Mouse (Mus musculus) A20 (cell line): ENCODE data around the gene Mss51.

Source experiments
- DNase-seq: peaks from one replicate; pipeline ENCODE4 v3.0.0-alpha.2; 2011; ENCODE audit warnings: low read depth, low spot score

Gene Mss51

GRCm38 (mm10) chr14:20496603-20497002 lies at the start of gene Mss51:
Mss51 (minus strand) TSS chr14:20496901.
- DNase-seq, result no peak

GRCm38 (mm10) chr14:20546415-20546814 lies 49.7 kb upstream of the Mss51 start, which contains the start of gene Ppp3cb:
Ppp3cb (minus strand) TSS chr14:20546573.
- DNase-seq, result peak; percentile 93

DNA sequence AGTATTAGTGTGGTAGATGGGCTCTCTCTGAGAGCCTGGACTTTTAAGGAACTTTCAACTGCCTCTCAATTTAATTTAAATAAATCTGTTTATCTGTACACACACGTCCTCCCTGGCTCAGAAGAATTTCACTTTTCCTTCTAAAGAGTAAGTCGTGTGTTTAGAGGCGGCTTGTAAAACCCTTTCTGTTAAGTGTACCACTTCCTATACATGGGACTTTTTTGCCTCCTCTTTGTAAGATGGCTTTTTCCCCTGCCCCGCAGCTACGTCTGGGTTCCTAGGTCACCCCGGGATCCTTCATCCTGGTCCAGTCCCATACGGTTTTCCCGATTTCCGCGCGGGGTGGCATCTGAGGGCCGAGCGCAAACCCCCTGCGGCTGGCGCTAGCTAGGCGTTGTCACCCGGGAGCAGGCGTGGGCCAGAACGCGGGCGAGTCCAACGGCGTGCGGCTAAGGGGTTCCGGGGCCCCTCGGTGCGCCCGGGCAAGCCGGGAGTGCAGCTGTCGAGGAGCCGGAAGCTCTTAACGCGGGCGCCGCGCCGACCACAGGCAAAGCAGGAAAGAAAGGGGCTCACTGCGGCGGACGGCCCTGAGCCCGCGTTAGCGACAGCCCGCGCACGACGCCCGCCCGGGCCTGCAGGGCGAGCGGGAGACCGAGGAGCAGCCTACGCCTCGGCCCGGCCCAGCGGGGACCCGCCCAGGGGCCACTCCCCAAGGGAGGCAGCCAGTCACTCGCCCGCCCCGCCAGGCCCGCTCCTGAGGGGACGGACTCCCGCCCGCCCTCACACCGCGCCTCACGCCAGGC lies 49.0 kb upstream of the Mss51 start:
- peak; percentile 89 for DNase-seq

- peak; percentile 41 for DNase-seq
Measured at GRCm38 (mm10) chr14:20544467-20545411, 48.0 kb upstream of the Mss51 start.

GRCm38 (mm10) chr14:20529643-20530042 lies 32.9 kb upstream of the Mss51 start:
- DNase-seq, result no peak

GRCm38 (mm10) chr14:20520179-20520578 lies 23.5 kb upstream of the Mss51 start:
- DNase-seq, result no peak

DNA sequence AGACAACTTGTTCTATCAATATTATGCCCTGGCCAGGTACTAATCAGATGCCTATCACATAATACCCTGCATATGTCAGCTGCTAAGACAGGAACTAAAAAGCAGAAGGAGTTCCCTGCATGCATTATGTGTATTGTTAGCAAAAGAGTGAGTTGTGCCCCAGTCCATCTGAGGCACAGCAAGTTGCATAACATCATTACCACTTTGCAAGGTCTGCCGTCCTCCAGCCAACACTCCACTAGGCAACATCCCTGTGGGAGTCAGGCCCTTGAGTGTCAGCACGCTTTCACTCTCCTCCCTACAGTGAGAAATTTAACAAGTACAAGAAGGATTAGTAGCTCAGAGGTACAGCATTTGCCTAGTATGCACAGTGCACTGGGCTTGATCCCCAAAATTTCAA lies 11.7 kb upstream of the Mss51 start:
- peak; percentile 55 for DNase-seq

DNA sequence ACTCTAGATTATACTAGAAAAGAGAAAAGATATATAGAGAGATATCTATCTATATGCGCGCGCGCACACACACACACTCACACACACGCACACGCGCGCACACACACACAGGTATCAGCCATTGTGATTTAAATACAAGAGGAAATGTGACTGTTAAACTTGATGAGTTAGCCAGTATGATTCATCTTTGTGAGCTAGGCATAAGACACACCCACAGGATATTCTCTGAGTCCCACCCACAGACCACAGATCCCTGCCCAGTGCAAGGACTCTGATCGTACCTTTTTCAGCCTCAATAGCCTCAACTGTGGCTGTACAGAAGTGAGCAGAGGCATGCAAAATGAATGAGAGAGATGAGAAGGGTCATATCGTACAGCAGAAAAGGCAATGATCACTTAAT lies 6.3 kb upstream of the Mss51 start:
- no peak for DNase-seq

GRCm38 (mm10) chr14:20499982-20500381 lies 3.3 kb upstream of the Mss51 start:
- no peak for DNase-seq

GRCm38 (mm10) chr14:20486031-20486430 lies 10.7 kb downstream of the Mss51 start:
- no peak for DNase-seq

GRCm38 (mm10) chr14:20482051-20482751 lies 14.5 kb downstream of the Mss51 start:
- DNase-seq, result no peak

DNA sequence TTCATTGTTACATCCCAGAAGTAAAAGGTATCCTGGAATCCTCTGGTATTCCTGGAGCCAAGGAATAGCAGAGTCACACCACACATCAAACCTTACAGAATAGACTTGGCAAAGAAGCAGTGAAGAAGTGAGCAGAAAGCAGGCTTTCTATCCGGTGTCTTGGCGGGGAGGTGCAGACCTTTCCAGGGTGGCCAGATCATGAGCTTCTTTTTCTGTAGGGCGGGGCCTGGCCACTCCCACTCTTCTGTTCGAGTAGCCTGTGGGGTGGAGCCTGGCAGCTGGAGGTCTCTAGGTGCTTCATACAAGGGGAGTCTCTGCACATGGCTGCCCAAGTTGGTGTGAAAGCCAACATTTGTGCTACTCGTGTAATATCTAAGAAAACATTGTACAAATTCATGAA lies 15.5 kb downstream of the Mss51 start:
- peak; percentile 73 for DNase-seq

DNA sequence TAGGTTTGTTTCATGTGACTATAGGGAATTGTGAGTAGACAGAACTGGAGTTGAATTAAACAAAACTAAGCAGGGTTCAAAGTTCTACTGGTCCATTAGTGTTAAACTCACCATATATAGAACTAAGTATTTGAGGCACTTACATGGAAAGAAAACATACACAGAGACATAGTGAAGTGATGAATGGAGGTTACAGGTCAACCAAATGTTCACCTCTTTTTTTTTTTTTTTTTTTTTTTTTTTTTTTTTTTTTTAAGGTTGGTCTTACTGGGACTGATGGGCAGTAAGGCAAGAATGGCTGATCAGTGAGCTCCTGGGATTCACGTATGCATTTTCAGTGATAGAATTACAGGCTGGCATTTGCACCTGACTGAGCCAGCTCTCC lies 16.5 kb downstream of the Mss51 start:
- DNase-seq, result no peak

- peak; percentile 93 for DNase-seq
Measured at GRCm38 (mm10) chr14:20479291-20480194, 17.2 kb downstream of the Mss51 start, which contains the start of gene Anxa7. Anxa7 (minus strand) TSS chr14:20480133.

- DNase-seq, result peak; percentile 86
Measured at GRCm38 (mm10) chr14:20478801-20479200, 17.9 kb downstream of the Mss51 start.

DNA sequence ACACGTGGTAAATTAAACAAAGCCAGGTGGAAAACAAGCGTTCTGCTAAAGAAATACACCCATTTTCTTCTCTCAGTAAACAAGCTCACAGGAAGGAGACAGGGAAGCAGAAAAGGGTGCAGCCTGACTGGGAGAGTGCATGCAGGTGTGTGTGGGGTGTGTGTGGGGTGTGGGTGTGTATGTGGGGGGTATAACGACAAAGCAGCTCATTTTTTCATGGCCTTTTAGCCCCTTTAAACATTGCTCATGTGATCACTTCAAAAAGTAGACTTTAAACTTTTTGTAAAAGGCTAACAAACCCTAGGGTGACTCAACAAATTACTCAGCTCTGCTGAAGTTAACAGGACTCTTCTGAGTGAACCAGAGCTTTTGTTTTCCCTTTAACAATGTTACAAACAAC lies 18.3 kb downstream of the Mss51 start:
- no peak for DNase-seq

DNA sequence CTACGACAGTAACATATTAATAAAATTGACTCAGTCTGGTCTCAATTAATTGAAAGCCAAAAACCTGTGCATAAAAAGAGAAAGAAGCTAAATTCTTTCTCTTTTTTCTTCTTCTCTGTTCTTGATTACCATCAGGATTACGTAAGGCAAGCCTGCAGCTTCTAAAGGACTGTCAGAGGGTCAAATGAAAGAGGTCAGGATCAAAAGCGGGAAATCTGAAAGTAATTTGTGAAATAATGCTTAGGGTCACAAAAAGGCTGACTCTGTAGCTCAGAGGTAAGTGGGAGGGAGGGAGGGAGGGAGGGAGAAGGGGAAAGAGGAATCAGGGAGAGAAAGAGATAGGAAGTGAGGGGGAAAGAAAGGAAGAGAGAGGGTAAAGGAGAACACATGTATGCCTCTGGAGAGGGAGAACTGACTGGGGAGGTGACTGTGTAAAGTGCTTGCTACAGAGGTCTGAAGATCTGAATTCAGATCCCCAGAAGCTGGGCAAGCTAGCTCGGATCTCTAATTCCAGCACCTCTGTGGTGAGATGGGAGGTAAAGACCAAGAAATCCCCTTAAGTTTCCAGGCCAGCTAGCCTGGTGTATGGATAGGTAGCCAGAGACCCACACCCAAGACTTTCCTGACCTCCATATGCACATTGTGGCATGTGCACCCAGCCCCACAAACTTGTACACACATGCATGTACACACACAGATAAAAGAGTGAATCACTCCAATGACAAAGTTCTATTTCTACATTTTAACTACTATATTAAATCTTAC lies 19.3 kb downstream of the Mss51 start:
- no peak for DNase-seq

DNA sequence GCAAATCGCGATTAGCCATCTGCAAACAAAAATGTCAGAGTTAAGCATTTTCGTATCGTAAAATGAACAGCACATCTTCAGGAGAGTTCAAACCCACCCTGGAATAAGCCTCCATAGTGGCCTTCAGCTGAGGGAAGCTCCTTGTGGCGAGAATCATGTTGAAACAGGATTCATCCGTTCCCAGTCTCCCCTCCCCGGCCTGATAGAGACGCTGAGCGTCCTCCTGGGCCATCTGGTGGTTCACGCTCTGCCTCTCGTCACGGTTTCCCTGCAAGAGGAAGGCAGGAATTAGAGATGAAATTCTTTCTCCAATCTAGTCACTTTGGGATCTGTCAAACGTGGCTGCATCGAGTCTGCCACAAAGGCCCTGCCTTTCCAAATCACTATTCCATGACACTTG lies 36.5 kb downstream of the Mss51 start:
- DNase-seq, result no peak

GRCm38 (mm10) chr14:20458378-20458777 lies 38.3 kb downstream of the Mss51 start:
- DNase-seq, result no peak

- no peak for DNase-seq
Measured at GRCm38 (mm10) chr14:20452929-20453328, 43.8 kb downstream of the Mss51 start.
